Mouse (Mus musculus): ENCODE data around the gene Kcnj10. TPM values are rescaled to one million over a fixed set of nuclear protein-coding genes. Genes with fewer than 3 reads are reported as not detected.

Gene Kcnj10
- polyA plus RNA-seq, 1 experiment from 2014 or later, result 0.28 TPM

GRCm38 (mm10) chr1:172387246-172387645 lies 46.2 kb downstream of the Kcnj10 start:
- no peak for ATAC-seq (ENCODE audit: low read depth)
- Histone ChIP-seq H3K27ac (replicated peaks; ENCODE audit: low read depth, low read length) (no peak overlapping the region), H3K4me2 (ENCODE audit: low read depth, low read length) (no peak overlapping the region), H3K36me3 (ENCODE audit: control insufficient read depth, insufficient read depth, low read length) (peaks cover 6% of the 10 kb centered on the region; the same call in 1 of the 2 replicates), H3K4me1 (ENCODE audit: control insufficient read depth, insufficient read depth, low read length) (no peaks in the 10 kb centered on the region), H3K27me3 (replicated peaks; ENCODE audit: control insufficient read depth, insufficient read depth, low read length) (no peaks in the 10 kb centered on the region), H3K9me3 (ENCODE audit: control insufficient read depth, low read length) (no peaks in the 10 kb centered on the region), H3K4me3 (ENCODE audit: low read depth, low read length) (no peak overlapping the region), H3K9ac (ENCODE audit: low read depth, low read length) (no peak overlapping the region)
- no peak for DNase-seq (ENCODE audit: low spot score)
- 86% methylated on average over 5 of the region's 5 CpGs for WGBS

GRCm38 (mm10) chr1:172390769-172391168 lies 49.8 kb downstream of the Kcnj10 start:
- Histone ChIP-seq H3K4me2 (ENCODE audit: low read depth, low read length) (no peak overlapping the region), H3K36me3 (ENCODE audit: control insufficient read depth, insufficient read depth, low read length) (no peaks in the 10 kb centered on the region), H3K27me3 (replicated peaks; ENCODE audit: control insufficient read depth, insufficient read depth, low read length) (no peaks in the 10 kb centered on the region), H3K27ac (replicated peaks; ENCODE audit: low read depth, low read length) (no peak overlapping the region), H3K9ac (ENCODE audit: low read depth, low read length) (no peak overlapping the region), H3K4me1 (ENCODE audit: control insufficient read depth, insufficient read depth, low read length) (no peaks in the 10 kb centered on the region), H3K4me3 (ENCODE audit: low read depth, low read length) (no peak overlapping the region), H3K9me3 (ENCODE audit: control insufficient read depth, low read length) (no peaks in the 10 kb centered on the region)
- DNase-seq (ENCODE audit: low spot score) (no peak), ATAC-seq (ENCODE audit: low read depth) (no peak)
- WGBS, result 57% methylated on average over 1 of the region's 1 CpGs

GRCm38 (mm10) chr1:172391807-172392581 lies 51.0 kb downstream of the Kcnj10 start:
- Histone ChIP-seq H3K27ac (replicated peaks; ENCODE audit: low read depth, low read length) (no peak overlapping the region), H3K4me1 (ENCODE audit: control insufficient read depth, insufficient read depth, low read length) (no peaks in the 10 kb centered on the region), H3K9me3 (ENCODE audit: control insufficient read depth, low read length) (no peaks in the 10 kb centered on the region), H3K4me3 (ENCODE audit: low read depth, low read length) (no peak overlapping the region), H3K27me3 (replicated peaks; ENCODE audit: control insufficient read depth, insufficient read depth, low read length) (no peaks in the 10 kb centered on the region), H3K4me2 (ENCODE audit: low read depth, low read length) (peak overlapping the region; percentile 25), H3K36me3 (ENCODE audit: control insufficient read depth, insufficient read depth, low read length) (no peaks in the 10 kb centered on the region), H3K9ac (ENCODE audit: low read depth, low read length) (0 out of 2 replicates have a peak overlapping the region, but pooled peaks have one; percentile 5)
- peak; percentile 22; the same call in 1 of the 2 replicates for ATAC-seq (ENCODE audit: low read depth)
- 24% methylated on average over 20 of the region's 20 CpGs for WGBS
- DNase-seq (ENCODE audit: low spot score), result peak; percentile 36

GRCm38 (mm10) chr1:172392643-172393170 lies 51.7 kb downstream of the Kcnj10 start:
- ATAC-seq (ENCODE audit: low read depth) (no peak), DNase-seq (ENCODE audit: low spot score) (no peak)
- H3K36me3 ChIP-seq (ENCODE audit: control insufficient read depth, insufficient read depth, low read length), result no peaks in the 10 kb centered on the region
- H3K4me2 ChIP-seq (ENCODE audit: low read depth, low read length), result no peak overlapping the region
- H3K4me3 ChIP-seq (ENCODE audit: low read depth, low read length), result no peak overlapping the region
- H3K4me1 ChIP-seq (ENCODE audit: control insufficient read depth, insufficient read depth, low read length), result no peaks in the 10 kb centered on the region
- WGBS, result 87% methylated on average over 2 of the region's 2 CpGs
- H3K27ac ChIP-seq (replicated peaks; ENCODE audit: low read depth, low read length), result no peak overlapping the region
- no peak overlapping the region for H3K9ac ChIP-seq (ENCODE audit: low read depth, low read length)
- H3K27me3 ChIP-seq (replicated peaks; ENCODE audit: control insufficient read depth, insufficient read depth, low read length), result no peaks in the 10 kb centered on the region
- no peaks in the 10 kb centered on the region for H3K9me3 ChIP-seq (ENCODE audit: control insufficient read depth, low read length)

GRCm38 (mm10) chr1:172393739-172394138 lies 52.7 kb downstream of the Kcnj10 start:
- DNase-seq (ENCODE audit: low spot score) (peak; percentile 28), ATAC-seq (ENCODE audit: low read depth) (no peak)
- H3K4me2 ChIP-seq (ENCODE audit: low read depth, low read length), result no peak overlapping the region
- H3K27ac ChIP-seq (replicated peaks; ENCODE audit: low read depth, low read length), result no peak overlapping the region
- no peaks in the 10 kb centered on the region for H3K9me3 ChIP-seq (ENCODE audit: control insufficient read depth, low read length)
- H3K4me1 ChIP-seq (ENCODE audit: control insufficient read depth, insufficient read depth, low read length), result no peaks in the 10 kb centered on the region
- no peaks in the 10 kb centered on the region for H3K27me3 ChIP-seq (replicated peaks; ENCODE audit: control insufficient read depth, insufficient read depth, low read length)
- 66% methylated on average over 8 of the region's 8 CpGs for WGBS
- no peaks in the 10 kb centered on the region for H3K36me3 ChIP-seq (ENCODE audit: control insufficient read depth, insufficient read depth, low read length)
- no peak overlapping the region for H3K9ac ChIP-seq (ENCODE audit: low read depth, low read length)
- no peak overlapping the region for H3K4me3 ChIP-seq (ENCODE audit: low read depth, low read length)

GRCm38 (mm10) chr1:172396996-172397752 lies 56.2 kb downstream of the Kcnj10 start:
- H3K36me3 ChIP-seq (ENCODE audit: control insufficient read depth, insufficient read depth, low read length), result no peaks in the 10 kb centered on the region
- no peaks in the 10 kb centered on the region for H3K9me3 ChIP-seq (ENCODE audit: control insufficient read depth, low read length)
- no peak for ATAC-seq (ENCODE audit: low read depth)
- H3K4me2 ChIP-seq (ENCODE audit: low read depth, low read length), result no peak overlapping the region
- H3K27ac ChIP-seq (replicated peaks; ENCODE audit: low read depth, low read length), result no peak overlapping the region
- H3K27me3 ChIP-seq (replicated peaks; ENCODE audit: control insufficient read depth, insufficient read depth, low read length), result no peaks in the 10 kb centered on the region
- H3K4me3 ChIP-seq (ENCODE audit: low read depth, low read length), result no peak overlapping the region
- H3K4me1 ChIP-seq (ENCODE audit: control insufficient read depth, insufficient read depth, low read length), result no peaks in the 10 kb centered on the region
- no peak overlapping the region for H3K9ac ChIP-seq (ENCODE audit: low read depth, low read length)
- no peak for DNase-seq (ENCODE audit: low spot score)
- 56% methylated on average over 9 of the region's 9 CpGs for WGBS

- ATAC-seq (ENCODE audit: low read depth) (no peak), DNase-seq (ENCODE audit: low spot score) (no peak)
- Histone ChIP-seq H3K27ac (replicated peaks; ENCODE audit: low read depth, low read length) (no peak overlapping the region), H3K4me2 (ENCODE audit: low read depth, low read length) (no peak overlapping the region), H3K4me3 (ENCODE audit: low read depth, low read length) (no peak overlapping the region), H3K4me1 (ENCODE audit: control insufficient read depth, insufficient read depth, low read length) (no peaks in the 10 kb centered on the region), H3K9me3 (ENCODE audit: control insufficient read depth, low read length) (no peaks in the 10 kb centered on the region), H3K36me3 (ENCODE audit: control insufficient read depth, insufficient read depth, low read length) (no peaks in the 10 kb centered on the region), H3K27me3 (replicated peaks; ENCODE audit: control insufficient read depth, insufficient read depth, low read length) (peaks cover 4% of the 10 kb centered on the region; the same call in 1 of the 2 replicates), H3K9ac (ENCODE audit: low read depth, low read length) (no peak overlapping the region)
- WGBS, result 38% methylated on average over 16 of the region's 16 CpGs
Observed at GRCm38 (mm10) chr1:172406077-172406706, 65.2 kb downstream of the Kcnj10 start.

GRCm38 (mm10) chr1:172408996-172409395 lies 68.0 kb downstream of the Kcnj10 start:
- Histone ChIP-seq H3K9ac (ENCODE audit: low read depth, low read length) (no peak overlapping the region), H3K27ac (replicated peaks; ENCODE audit: low read depth, low read length) (no peak overlapping the region), H3K27me3 (replicated peaks; ENCODE audit: control insufficient read depth, insufficient read depth, low read length) (peaks cover 4% of the 10 kb centered on the region; the same call in 1 of the 2 replicates), H3K36me3 (ENCODE audit: control insufficient read depth, insufficient read depth, low read length) (no peaks in the 10 kb centered on the region), H3K4me3 (ENCODE audit: low read depth, low read length) (no peak overlapping the region), H3K9me3 (ENCODE audit: control insufficient read depth, low read length) (no peaks in the 10 kb centered on the region), H3K4me1 (ENCODE audit: control insufficient read depth, insufficient read depth, low read length) (no peaks in the 10 kb centered on the region), H3K4me2 (ENCODE audit: low read depth, low read length) (peak overlapping the region; percentile 24; the same call in 1 of the 2 replicates)
- DNase-seq (ENCODE audit: low spot score), result peak; percentile 65
- WGBS, result 3% methylated on average over 6 of the region's 6 CpGs
- ATAC-seq (ENCODE audit: low read depth), result peak; percentile 66; the same call in 1 of the 2 replicates

All from embryonic facial prominence, embryonic 14.5 days (tissue).